Mouse (Mus musculus): ENCODE measurements at regions not wholly inside any gene's neighbourhood (a gene's known extent, or its start where the extent isn't known, plus 50 kb on each side); places are given as distances from the start of the nearest gene placed in this dataset.

DNA sequence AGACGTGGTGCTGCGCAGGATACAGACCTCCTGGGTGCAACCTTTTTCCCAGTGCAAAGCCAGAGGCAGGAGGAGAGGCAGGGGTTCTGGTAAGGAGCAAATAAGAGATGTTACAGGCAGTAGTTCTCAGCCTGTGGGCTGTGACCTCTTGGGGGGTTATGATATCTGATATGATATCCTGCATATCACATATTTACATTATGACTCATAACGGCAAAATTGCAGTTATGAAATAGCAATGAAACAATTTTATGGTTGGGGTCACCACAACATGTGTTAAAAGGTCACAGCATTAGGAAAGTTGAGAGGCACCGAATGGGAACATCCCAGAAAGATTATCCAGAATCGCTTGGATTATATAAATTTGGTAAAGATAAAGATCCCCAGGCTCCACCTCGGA, 502.8 kb upstream of the Adam5 start:
- TF ChIP-seq CTCF (IDR thresholded peaks at IDR 0.05; ENCODE audit: extremely low read depth, insufficient read depth, low read length) (no peak), POLR2A (IDR thresholded peaks at IDR 0.05; ENCODE audit: extremely low read depth, insufficient read depth, low read length) (no peak)
